Mouse (Mus musculus) neural tube, embryonic 15.5 days (tissue): Measurements from ENCODE around the gene Slc1a7. TPM values are rescaled to one million over a fixed set of nuclear protein-coding genes. Genes with fewer than 3 reads are reported as not detected.

Experiments
- ATAC-seq: fragments of 200-750 bp; cut with Nextera tagmentation; 2 replicates; pipeline ENCODE4 v1.8.0; 2017; ENCODE audit warnings: mild to moderate bottlenecking, moderate TSS enrichment, moderate library complexity; ENCODE audit not compliant: low FRiP score
- H3K27ac ChIP-seq: fragments of 300-500 bp; sonication (generic); replicated peaks from 2 replicates; pipeline ENCODE4 v1.5.1; 2015; ENCODE audit warnings: mild to moderate bottlenecking, inconsistent platforms
- H3K27me3 ChIP-seq: fragments of 300-500 bp; sonication (generic); replicated peaks from 2 replicates; pipeline ENCODE4 v1.6.1; 2015; ENCODE audit warnings: inconsistent platforms
- H3K36me3 ChIP-seq: fragments of 300-500 bp; sonication (generic); 2 replicates; pipeline ENCODE4 v1.6.1; 2015; ENCODE audit warnings: inconsistent platforms
- H3K4me1 ChIP-seq: fragments of 300-500 bp; sonication (generic); 2 replicates; pipeline ENCODE4 v1.6.1; 2015; ENCODE audit warnings: inconsistent platforms
- H3K4me2 ChIP-seq: fragments of 300-500 bp; sonication (generic); 2 replicates; pipeline ENCODE4 v1.6.1; 2015; ENCODE audit warnings: inconsistent platforms, mild to moderate bottlenecking, moderate library complexity
- H3K4me3 ChIP-seq: fragments of 300-500 bp; sonication (generic); replicated peaks from 2 replicates; pipeline ENCODE4 v1.5.1; 2015; ENCODE audit warnings: mild to moderate bottlenecking, inconsistent platforms
- H3K9ac ChIP-seq: fragments of 300-500 bp; sonication (generic); replicated peaks from 2 replicates; pipeline ENCODE4 v1.6.1; 2015; ENCODE audit warnings: mild to moderate bottlenecking, inconsistent platforms
- H3K9me3 ChIP-seq: fragments of 300-500 bp; sonication (generic); replicated peaks from 2 replicates; pipeline ENCODE4 v1.6.1; 2016; ENCODE audit warnings: inconsistent platforms
- WGBS: fragments of 180-500 bp; shearing (Covaris S2); methylation state at CpG from one replicate; pipeline ENCODE4 v1.1.7; 2015; ENCODE audit warnings: mixed read lengths; 5-methylcytosine and 5-hydroxymethylcytosine counted together
- polyA plus RNA-seq: library from polyadenylated mRNA; unstranded; fragments of >200 nt; fragmentation: Nextera tagmentation; extraction: Ambion mirVana; gene quantifications from 2 replicates; pipeline ENCODE4 v1.2.1, GENCODE M21; 2015

Slc1a7 gene
- polyA plus RNA-seq, 1 experiment from 2014 or later: not detected

DNA sequence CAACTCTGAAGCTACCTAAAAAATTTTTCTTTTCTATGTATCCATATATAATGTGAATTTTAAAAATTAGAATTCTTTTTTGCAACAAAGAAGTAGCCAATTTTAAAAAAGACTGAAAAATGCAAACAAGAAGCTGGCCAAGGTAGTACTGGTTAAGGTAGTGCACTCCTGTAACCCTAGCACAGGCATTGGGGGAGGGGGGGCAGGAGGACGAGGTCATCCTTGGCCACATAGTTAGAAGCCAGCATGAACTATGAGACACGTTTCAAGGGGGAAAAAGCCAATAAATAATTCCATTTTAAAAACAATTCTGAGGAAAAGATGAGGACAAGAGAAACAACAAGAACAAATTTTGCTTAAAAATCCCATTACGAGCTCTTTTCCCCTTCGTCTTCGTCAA, 94.4 kb downstream of the Slc1a7 start:
- Histone ChIP-seq H3K27me3 (no peaks in the 10 kb centered on the region), H3K4me3 (no peak overlapping the region), H3K4me2 (no peak overlapping the region), H3K4me1 (0 out of 2 replicates have a peak, but pooled peaks cover 5% of the 10 kb centered on the region), H3K36me3 (peaks cover 40% of the 10 kb centered on the region), H3K9me3 (no peaks in the 10 kb centered on the region), H3K27ac (no peak overlapping the region), H3K9ac (no peak overlapping the region)
- no peak for ATAC-seq
- 95% methylated on average over 5 of the region's 5 CpGs for WGBS

Other genes with a start within 250 kb of the Slc1a7 start
- gene Lrp8, start 166.1 kb upstream of the Slc1a7 start, polyA plus RNA-seq: 48.8 and 62.8 TPM in 2 replicates
- 105 and 120 TPM in 2 replicates for gene Magoh, start 88.6 kb upstream of the Slc1a7 start, polyA plus RNA-seq
- 93.6 and 105 TPM in 2 replicates for gene 0610037L13Rik, start 78.5 kb upstream of the Slc1a7 start, polyA plus RNA-seq
- 16.8 and 20.4 TPM in 2 replicates for gene Cpt2, start 44.7 kb upstream of the Slc1a7 start, polyA plus RNA-seq
- 0.32 and 0.44 TPM in 2 replicates for gene Podn, start 128.1 kb downstream of the Slc1a7 start, polyA plus RNA-seq
- gene Scp2, start 176.7 kb downstream of the Slc1a7 start, polyA plus RNA-seq: 225 and 234 TPM in 2 replicates
- gene Echdc2, start 197.1 kb downstream of the Slc1a7 start, polyA plus RNA-seq: 11.8 and 15.4 TPM in 2 replicates
- 0.06 and 0.08 TPM in 2 replicates for gene Zyg11a, start 249.7 kb downstream of the Slc1a7 start, polyA plus RNA-seq